Mouse (Mus musculus) embryonic facial prominence, embryonic 14.5 days (tissue): ENCODE measurements at regions not wholly inside any gene's neighbourhood (a gene's known extent, or its start where the extent isn't known, plus 50 kb on each side); places are given as distances from the start of the nearest gene placed in this dataset.

Experiments used
- ATAC-seq: fragments of 200-750 bp; cut with Nextera tagmentation; 2 replicates; pipeline ENCODE4 v1.8.0; 2017; ENCODE audit warnings: low read depth, moderate number of reproducible peaks, moderate TSS enrichment
- DNase-seq: peaks from one replicate; pipeline ENCODE4 v3.0.0-alpha.2; 2015; ENCODE audit warnings: low spot score
- H3K27ac ChIP-seq: fragments of 300-500 bp; sonication (generic); replicated peaks from 2 replicates; pipeline ENCODE4 v1.5.1; 2014; ENCODE audit warnings: low read depth, mild to moderate bottlenecking, low read length, moderate library complexity
- H3K27me3 ChIP-seq: fragments of 300-500 bp; sonication (generic); replicated peaks from 2 replicates; pipeline ENCODE4 v1.6.1; 2014; ENCODE audit warnings: low read length; ENCODE audit not compliant: control insufficient read depth, insufficient read depth
- H3K36me3 ChIP-seq: fragments of 300-500 bp; sonication (generic); 2 replicates; pipeline ENCODE4 v1.6.1; 2014; ENCODE audit warnings: low read length, mixed read lengths; ENCODE audit not compliant: control insufficient read depth, insufficient read depth
- H3K4me1 ChIP-seq: fragments of 300-500 bp; sonication (generic); 2 replicates; pipeline ENCODE4 v1.6.1; 2014; ENCODE audit warnings: antibody characterized with exemption, low read length; ENCODE audit not compliant: control insufficient read depth, insufficient read depth
- H3K4me2 ChIP-seq: fragments of 300-500 bp; sonication (generic); 2 replicates; pipeline ENCODE4 v1.6.1; 2014; ENCODE audit warnings: low read depth, mild to moderate bottlenecking, low read length, moderate library complexity, mixed read lengths
- H3K4me3 ChIP-seq: fragments of 300-500 bp; sonication (generic); 2 replicates; pipeline ENCODE4 v1.5.1; 2014; ENCODE audit warnings: low read depth, mild to moderate bottlenecking, low read length
- H3K9ac ChIP-seq: fragments of 300-500 bp; sonication (generic); 2 replicates; pipeline ENCODE4 v1.6.1; 2014; ENCODE audit warnings: low read depth, mild to moderate bottlenecking, low read length, moderate library complexity, mixed read lengths
- H3K9me3 ChIP-seq: fragments of 300-500 bp; sonication (generic); 2 replicates; pipeline ENCODE4 v1.6.1; 2016; ENCODE audit warnings: low read length; ENCODE audit not compliant: control insufficient read depth
- WGBS: fragments of 180-500 bp; shearing (Covaris S2); extraction: QIAGEN DNeasy Blood & Tissue Kit; methylation state at CpG from one replicate; pipeline ENCODE4 v1.1.7; 2014; 5-methylcytosine and 5-hydroxymethylcytosine counted together

GRCm38 (mm10) chr13:80981201-80981600 lies 98.0 kb downstream of the Arrdc3 start:
- ATAC-seq = no peak
- Histone ChIP-seq H3K9me3 (no peaks in the 10 kb centered on the region), H3K27me3 (no peaks in the 10 kb centered on the region), H3K4me1 (no peaks in the 10 kb centered on the region), H3K9ac (no peak overlapping the region), H3K4me3 (no peak overlapping the region), H3K36me3 (no peaks in the 10 kb centered on the region), H3K4me2 (no peak overlapping the region), H3K27ac (no peak overlapping the region)
- WGBS = 85% methylated on average over 2 of the region's 2 CpGs
- DNase-seq = no peak

GRCm38 (mm10) chr13:80986657-80987056 lies 103.5 kb downstream of the Arrdc3 start:
- 36% methylated on average over 4 of the region's 4 CpGs for WGBS
- H3K9ac ChIP-seq = no peak overlapping the region
- no peak overlapping the region for H3K4me2 ChIP-seq
- H3K4me3 ChIP-seq = no peak overlapping the region
- DNase-seq (peak; percentile 44), ATAC-seq (peak; percentile 87; the same call in 1 of the 2 replicates)
- no peaks in the 10 kb centered on the region for H3K27me3 ChIP-seq
- no peak overlapping the region for H3K27ac ChIP-seq
- H3K4me1 ChIP-seq = no peaks in the 10 kb centered on the region
- no peaks in the 10 kb centered on the region for H3K36me3 ChIP-seq
- H3K9me3 ChIP-seq = no peaks in the 10 kb centered on the region

DNA sequence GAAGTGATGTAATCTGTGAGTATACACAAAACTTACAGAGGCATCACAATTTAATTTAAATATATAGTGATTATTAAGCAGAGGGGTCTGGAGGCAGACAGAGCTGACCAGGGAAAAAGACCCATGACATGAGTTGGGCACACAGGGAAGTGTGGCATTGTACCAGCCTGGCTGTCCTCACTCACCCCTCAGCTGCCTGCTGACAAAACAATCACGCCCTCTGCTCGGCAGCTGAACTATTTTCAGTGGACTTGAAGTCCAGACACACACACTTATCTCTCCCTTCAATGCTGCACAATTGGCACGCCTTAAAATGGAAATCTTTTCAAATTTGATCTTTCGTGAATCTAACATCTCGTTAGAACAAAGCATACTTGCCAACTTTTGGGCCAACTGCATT lies 106.6 kb downstream of the Arrdc3 start:
- H3K27ac ChIP-seq = no peak overlapping the region
- no peak for ATAC-seq
- H3K4me1 ChIP-seq = no peaks in the 10 kb centered on the region
- H3K27me3 ChIP-seq = no peaks in the 10 kb centered on the region
- H3K4me3 ChIP-seq = no peak overlapping the region
- WGBS = 75% methylated on average over 5 of the region's 5 CpGs
- no peak overlapping the region for H3K9ac ChIP-seq
- no peaks in the 10 kb centered on the region for H3K36me3 ChIP-seq
- H3K4me2 ChIP-seq = no peak overlapping the region
- H3K9me3 ChIP-seq = no peaks in the 10 kb centered on the region
- DNase-seq = no peak

DNA sequence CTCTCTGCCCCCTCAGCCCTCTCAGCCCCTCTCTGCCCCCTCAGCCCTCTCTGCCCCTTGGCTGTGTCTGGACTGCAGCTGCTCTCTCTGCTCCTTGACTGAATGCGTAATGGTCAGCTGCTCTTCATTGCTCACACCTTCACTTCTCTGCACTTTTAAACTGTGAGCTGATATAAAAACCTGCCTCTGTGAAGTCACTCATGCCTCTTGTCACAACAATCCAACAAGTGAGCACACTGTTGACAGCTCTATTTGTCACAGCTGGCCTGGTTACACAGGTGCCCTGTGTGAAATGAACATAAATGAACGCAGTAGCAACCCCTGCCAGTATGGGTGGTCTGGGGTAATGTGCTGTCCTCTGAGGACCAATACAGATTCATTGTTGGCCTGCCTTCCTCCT lies 109.2 kb downstream of the Arrdc3 start:
- no peaks in the 10 kb centered on the region for H3K27me3 ChIP-seq
- H3K4me3 ChIP-seq = no peak overlapping the region
- no peaks in the 10 kb centered on the region for H3K9me3 ChIP-seq
- no peak overlapping the region for H3K27ac ChIP-seq
- 62% methylated on average over 2 of the region's 2 CpGs for WGBS
- H3K4me2 ChIP-seq = no peak overlapping the region
- DNase-seq (no peak), ATAC-seq (no peak)
- H3K4me1 ChIP-seq = no peaks in the 10 kb centered on the region
- no peaks in the 10 kb centered on the region for H3K36me3 ChIP-seq
- H3K9ac ChIP-seq = no peak overlapping the region

- DNase-seq (peak; percentile 19), ATAC-seq (no peak)
- no peak overlapping the region for H3K4me2 ChIP-seq
Measured at GRCm38 (mm10) chr13:81008864-81009766, 125.9 kb downstream of the Arrdc3 start.

GRCm38 (mm10) chr13:81013953-81014352 lies 130.8 kb downstream of the Arrdc3 start:
- no peaks in the 10 kb centered on the region for H3K9me3 ChIP-seq
- no peak overlapping the region for H3K9ac ChIP-seq
- WGBS = 89% methylated on average over 1 of the region's 1 CpGs
- DNase-seq (no peak), ATAC-seq (no peak)
- H3K4me2 ChIP-seq = no peak overlapping the region
- no peak overlapping the region for H3K27ac ChIP-seq
- H3K4me3 ChIP-seq = no peak overlapping the region
- no peaks in the 10 kb centered on the region for H3K36me3 ChIP-seq
- H3K4me1 ChIP-seq = no peaks in the 10 kb centered on the region
- no peaks in the 10 kb centered on the region for H3K27me3 ChIP-seq

More at GRCm38 (mm10) chr13:81008864-81009766, 125.9 kb downstream of the Arrdc3 start:
- 33% methylated on average over 5 of the region's 5 CpGs for WGBS
- no peaks in the 10 kb centered on the region for H3K27me3 ChIP-seq
- no peaks in the 10 kb centered on the region for H3K36me3 ChIP-seq
- H3K27ac ChIP-seq = no peak overlapping the region
- H3K4me1 ChIP-seq = no peaks in the 10 kb centered on the region
- H3K9me3 ChIP-seq = no peaks in the 10 kb centered on the region
- H3K4me3 ChIP-seq = no peak overlapping the region
- H3K9ac ChIP-seq = no peak overlapping the region

DNA sequence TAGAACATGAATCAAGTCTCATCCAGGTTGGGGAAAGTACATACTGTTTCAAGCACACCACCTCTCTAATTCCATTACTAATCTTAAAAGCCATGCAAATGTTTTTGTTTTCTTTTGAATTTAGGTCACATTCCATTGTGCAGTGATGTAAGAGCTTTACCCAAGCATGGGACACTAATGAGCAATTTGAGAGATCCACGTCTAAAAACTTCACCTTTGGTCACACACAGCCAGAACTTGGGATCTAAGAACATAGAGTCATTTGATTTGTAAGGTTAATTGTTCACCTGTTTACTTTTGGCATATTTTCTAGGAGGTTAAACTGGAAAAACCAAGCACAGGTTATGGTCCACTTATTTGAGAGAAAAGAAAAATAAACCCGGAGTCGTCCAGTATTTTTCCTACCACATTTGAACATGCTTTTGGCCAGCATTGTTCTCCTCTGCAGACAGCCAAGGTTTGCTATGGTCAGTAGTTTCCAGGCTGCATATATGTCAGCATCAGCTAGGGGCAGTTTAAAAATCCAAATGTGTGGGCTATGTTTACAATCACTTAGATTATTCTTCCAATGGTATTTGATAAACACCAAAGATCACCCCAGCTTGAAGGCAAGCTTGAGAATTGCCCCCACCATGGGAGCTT lies 137.0 kb downstream of the Arrdc3 start:
- Histone ChIP-seq H3K27me3 (no peaks in the 10 kb centered on the region), H3K4me3 (no peak overlapping the region), H3K9me3 (no peaks in the 10 kb centered on the region), H3K27ac (no peak overlapping the region), H3K9ac (no peak overlapping the region), H3K4me2 (no peak overlapping the region), H3K36me3 (no peaks in the 10 kb centered on the region), H3K4me1 (no peaks in the 10 kb centered on the region)
- DNase-seq = no peak
- ATAC-seq = no peak
- 58% methylated on average over 3 of the region's 3 CpGs for WGBS

DNA sequence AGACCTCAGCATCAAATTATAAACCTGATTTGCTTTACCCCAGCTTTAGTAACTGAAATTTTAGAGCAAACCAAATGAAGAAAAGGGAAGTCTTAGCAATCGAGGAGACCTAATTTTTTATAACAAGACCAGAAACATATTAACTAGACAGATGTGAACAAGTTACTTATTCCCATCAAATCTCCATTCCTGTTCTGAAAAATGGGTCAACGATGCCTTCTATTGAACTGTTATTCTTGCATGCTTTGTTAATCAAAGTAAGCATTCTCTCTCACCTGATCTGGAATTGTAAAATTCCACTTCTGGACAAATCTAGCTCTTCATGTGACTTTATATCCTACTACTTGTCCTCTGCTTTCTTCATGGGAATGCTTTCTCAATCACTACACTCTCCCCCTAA lies 137.6 kb downstream of the Arrdc3 start:
- Histone ChIP-seq H3K27ac (no peak overlapping the region), H3K27me3 (no peaks in the 10 kb centered on the region), H3K9me3 (no peaks in the 10 kb centered on the region), H3K4me2 (no peak overlapping the region), H3K4me3 (no peak overlapping the region), H3K9ac (no peak overlapping the region), H3K4me1 (no peaks in the 10 kb centered on the region), H3K36me3 (no peaks in the 10 kb centered on the region)
- WGBS = 84% methylated on average over 2 of the region's 2 CpGs
- DNase-seq (no peak), ATAC-seq (no peak)
